Mouse (Mus musculus) liver, embryonic 11.5 days (tissue): Measurements from ENCODE around the gene Ropn1l. TPM values are rescaled to one million over a fixed set of nuclear protein-coding genes. Genes with fewer than 3 reads are reported as not detected.
A peak's percentile ranks its signal among the peaks of the same experiment; 100 is the strongest.

Experiments
- ATAC-seq: fragments of 200-750 bp; cut with Nextera tagmentation; replicated peaks from 2 replicates; pipeline ENCODE4 v1.8.0; 2017; ENCODE audit warnings: moderate number of reproducible peaks, mild to moderate bottlenecking, moderate TSS enrichment, moderate library complexity; ENCODE audit not compliant: low FRiP score
- DNase-seq: peaks from one replicate; pipeline ENCODE4 v3.0.0-alpha.2; 2017; ENCODE audit warnings: low spot score
- H3K27ac ChIP-seq: fragments of 300-500 bp; sonication (generic); 2 replicates; pipeline ENCODE4 v1.5.1; 2014; ENCODE audit warnings: mild to moderate bottlenecking, low read depth, low read length, control low read depth
- H3K27me3 ChIP-seq: fragments of 300-500 bp; sonication (generic); replicated peaks from 2 replicates; pipeline ENCODE4 v1.6.1; 2014; ENCODE audit warnings: low read length, mixed read lengths; ENCODE audit not compliant: control insufficient read depth, insufficient read depth
- H3K36me3 ChIP-seq: fragments of 300-500 bp; sonication (generic); 2 replicates; pipeline ENCODE4 v1.6.1; 2014; ENCODE audit warnings: mild to moderate bottlenecking, low read length, moderate library complexity, mixed read lengths; ENCODE audit not compliant: control insufficient read depth, insufficient read depth
- H3K4me1 ChIP-seq: fragments of 300-500 bp; sonication (generic); replicated peaks from 2 replicates; pipeline ENCODE4 v1.6.1; 2014; ENCODE audit warnings: low read length, mixed read lengths; ENCODE audit not compliant: control insufficient read depth, insufficient read depth
- H3K4me2 ChIP-seq: fragments of 300-500 bp; sonication (generic); 2 replicates; pipeline ENCODE4 v1.6.1; 2014; ENCODE audit warnings: mild to moderate bottlenecking, control low read depth, moderate library complexity
- H3K4me3 ChIP-seq: fragments of 300-500 bp; sonication (generic); 2 replicates; pipeline ENCODE4 v1.5.1; 2014; ENCODE audit warnings: low read depth, low read length, control low read depth
- H3K9ac ChIP-seq: fragments of 300-500 bp; sonication (generic); 2 replicates; pipeline ENCODE4 v1.6.1; 2014; ENCODE audit warnings: low read depth, low read length, control low read depth
- H3K9me3 ChIP-seq: fragments of 300-500 bp; sonication (generic); 2 replicates; pipeline ENCODE4 v1.6.1; 2016; ENCODE audit warnings: low read length, inconsistent platforms, mixed read lengths; ENCODE audit not compliant: control insufficient read depth
- WGBS: fragments of 180-500 bp; shearing (Covaris S2); extraction: QIAGEN DNeasy Blood & Tissue Kit; methylation state at CpG from one replicate; pipeline ENCODE4 v1.1.7; 2014; 5-methylcytosine and 5-hydroxymethylcytosine counted together
- polyA plus RNA-seq: library from polyadenylated mRNA; unstranded; fragments of >200 nt; fragmentation: Nextera tagmentation; extraction: Ambion mirVana; gene quantifications from 2 replicates; pipeline ENCODE4 v1.2.1, GENCODE M21; 2014

Gene Ropn1l
- 3.0 and 3.1 TPM in 2 replicates for polyA plus RNA-seq

GRCm38 (mm10) chr15:31453098-31453916 is at the start of gene Ropn1l:
Ropn1l (minus strand) TSS chr15:31453737.
- H3K4me1 ChIP-seq = peaks cover 21% of the 10 kb centered on the region
- under 1% methylated on average over 57 of the region's 57 CpGs for WGBS
- H3K27ac ChIP-seq = peak within 1 kb of the TSS; percentile 65
- H3K27me3 ChIP-seq = no peaks in the 10 kb centered on the region
- H3K36me3 ChIP-seq = no peaks in the 10 kb centered on the region
- H3K9ac ChIP-seq = peak within 1 kb of the TSS; percentile 58
- H3K4me3 ChIP-seq = peak within 1 kb of the TSS; percentile 62
- ATAC-seq (peak; percentile 92), DNase-seq (peak; percentile 89)
- H3K4me2 ChIP-seq = peak within 1 kb of the TSS; percentile 81
- no peaks in the 10 kb centered on the region for H3K9me3 ChIP-seq

GRCm38 (mm10) chr15:31502996-31503395 is 49.5 kb upstream of the Ropn1l start:
- no peak overlapping the region for H3K4me2 ChIP-seq
- no peaks in the 10 kb centered on the region for H3K27me3 ChIP-seq
- WGBS = 91% methylated on average over 4 of the region's 4 CpGs
- no peaks in the 10 kb centered on the region for H3K9me3 ChIP-seq
- H3K9ac ChIP-seq = no peak overlapping the region
- peaks cover 4% of the 10 kb centered on the region; the same call in 1 of the 2 replicates for H3K4me1 ChIP-seq
- no peak overlapping the region for H3K4me3 ChIP-seq
- peaks cover 10% of the 10 kb centered on the region for H3K36me3 ChIP-seq
- no peak overlapping the region for H3K27ac ChIP-seq
- no peak for ATAC-seq
- no peak for DNase-seq

DNA sequence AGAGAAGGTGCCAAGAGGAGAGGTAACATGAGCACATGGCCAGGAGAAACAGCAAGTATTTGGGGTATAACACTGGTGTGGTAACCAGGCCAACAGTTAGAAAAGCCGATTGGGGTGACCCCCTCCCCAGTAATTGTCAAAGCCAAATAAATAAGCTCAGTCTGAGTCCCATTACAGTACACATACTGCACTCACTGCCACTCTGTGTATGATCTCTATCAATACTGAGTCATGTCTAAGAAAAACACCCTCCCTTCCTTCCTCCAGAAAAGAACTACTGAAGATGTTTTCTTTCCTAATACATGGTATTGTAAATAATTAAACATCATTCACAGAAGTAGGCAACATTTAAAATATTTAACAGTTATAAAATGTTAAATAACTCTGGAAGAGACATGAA is 48.8 kb upstream of the Ropn1l start:
- H3K4me1 ChIP-seq = peaks cover 4% of the 10 kb centered on the region; the same call in 1 of the 2 replicates
- H3K9ac ChIP-seq = no peak overlapping the region
- H3K27ac ChIP-seq = no peak overlapping the region
- H3K27me3 ChIP-seq = no peaks in the 10 kb centered on the region
- H3K4me2 ChIP-seq = no peak overlapping the region
- 74% methylated on average over 1 of the region's 1 CpGs for WGBS
- ATAC-seq (no peak), DNase-seq (no peak)
- peaks cover 16% of the 10 kb centered on the region for H3K36me3 ChIP-seq
- H3K9me3 ChIP-seq = no peaks in the 10 kb centered on the region
- H3K4me3 ChIP-seq = no peak overlapping the region

DNA sequence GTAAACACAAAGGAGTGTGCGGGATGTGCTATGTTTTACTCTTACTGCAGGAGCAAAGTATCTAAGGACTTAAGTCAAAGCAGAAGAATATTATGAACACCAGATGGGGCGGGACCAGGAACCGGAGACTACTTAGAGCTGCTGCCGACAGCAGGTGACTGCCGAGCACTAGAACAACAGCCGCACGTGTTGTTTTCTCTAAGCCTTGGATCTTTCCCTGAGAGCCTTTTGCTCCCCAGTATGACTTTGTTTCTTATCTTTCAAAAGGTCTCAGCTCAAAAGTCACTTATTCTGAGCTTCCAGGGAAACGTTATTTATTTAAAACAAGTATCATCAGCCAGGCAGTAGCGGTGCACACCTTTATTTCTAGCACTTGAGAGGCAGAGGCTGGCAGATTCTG is 41.3 kb upstream of the Ropn1l start:
- Histone ChIP-seq H3K27ac (no peak overlapping the region), H3K4me1 (no peaks in the 10 kb centered on the region), H3K27me3 (no peaks in the 10 kb centered on the region), H3K4me3 (no peak overlapping the region), H3K36me3 (peaks cover 34% of the 10 kb centered on the region), H3K9ac (no peak overlapping the region), H3K9me3 (no peaks in the 10 kb centered on the region), H3K4me2 (no peak overlapping the region)
- no peak for ATAC-seq
- DNase-seq = no peak
- WGBS = 95% methylated on average over 9 of the region's 9 CpGs

DNA sequence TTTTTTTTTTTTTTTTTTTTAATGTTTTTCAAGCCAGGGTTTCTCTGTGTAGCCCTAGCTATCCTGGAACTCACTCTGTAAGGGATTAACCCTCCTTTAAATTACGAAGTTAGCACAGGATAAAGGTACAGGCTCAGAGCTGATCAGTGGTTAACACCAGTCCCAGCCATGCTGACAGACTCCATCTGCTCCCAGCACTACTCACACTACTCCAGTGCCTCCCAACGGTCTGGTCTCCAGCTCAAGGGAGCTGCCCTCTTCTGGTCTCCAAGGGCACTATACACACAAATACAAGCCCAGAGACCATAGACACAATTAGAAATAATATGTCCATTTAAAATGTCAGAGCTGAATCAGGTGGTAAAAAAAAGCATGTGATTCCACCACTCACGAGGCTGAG is 40.8 kb upstream of the Ropn1l start:
- H3K9ac ChIP-seq = no peak overlapping the region
- DNase-seq = no peak
- H3K4me3 ChIP-seq = no peak overlapping the region
- peaks cover 34% of the 10 kb centered on the region for H3K36me3 ChIP-seq
- WGBS = 83% methylated on average over 3 of the region's 3 CpGs
- no peak overlapping the region for H3K27ac ChIP-seq
- H3K4me1 ChIP-seq = no peaks in the 10 kb centered on the region
- H3K27me3 ChIP-seq = no peaks in the 10 kb centered on the region
- ATAC-seq = no peak
- no peaks in the 10 kb centered on the region for H3K9me3 ChIP-seq
- H3K4me2 ChIP-seq = no peak overlapping the region

- 90% methylated on average over 2 of the region's 2 CpGs for WGBS
- peaks cover 11% of the 10 kb centered on the region; the same call in 1 of the 2 replicates for H3K36me3 ChIP-seq
- H3K27me3 ChIP-seq = no peaks in the 10 kb centered on the region
- H3K4me3 ChIP-seq = no peak overlapping the region
- H3K9me3 ChIP-seq = no peaks in the 10 kb centered on the region
- H3K4me2 ChIP-seq = no peak overlapping the region
- no peaks in the 10 kb centered on the region for H3K4me1 ChIP-seq
- no peak for DNase-seq
- ATAC-seq = no peak
- no peak overlapping the region for H3K27ac ChIP-seq
- no peak overlapping the region for H3K9ac ChIP-seq
These were observed 33.9 kb upstream of the Ropn1l start for GRCm38 (mm10) chr15:31487407-31487806.

- DNase-seq = no peak
- no peaks in the 10 kb centered on the region for H3K9me3 ChIP-seq
- H3K27ac ChIP-seq = no peak overlapping the region
- H3K27me3 ChIP-seq = no peaks in the 10 kb centered on the region
- H3K4me2 ChIP-seq = no peak overlapping the region
- H3K4me1 ChIP-seq = no peaks in the 10 kb centered on the region
- no peak for ATAC-seq
- 93% methylated on average over 1 of the region's 1 CpGs for WGBS
- no peak overlapping the region for H3K4me3 ChIP-seq
- H3K9ac ChIP-seq = no peak overlapping the region
- H3K36me3 ChIP-seq = peaks cover 14% of the 10 kb centered on the region
These were observed 23.1 kb upstream of the Ropn1l start for GRCm38 (mm10) chr15:31476678-31477077.

DNA sequence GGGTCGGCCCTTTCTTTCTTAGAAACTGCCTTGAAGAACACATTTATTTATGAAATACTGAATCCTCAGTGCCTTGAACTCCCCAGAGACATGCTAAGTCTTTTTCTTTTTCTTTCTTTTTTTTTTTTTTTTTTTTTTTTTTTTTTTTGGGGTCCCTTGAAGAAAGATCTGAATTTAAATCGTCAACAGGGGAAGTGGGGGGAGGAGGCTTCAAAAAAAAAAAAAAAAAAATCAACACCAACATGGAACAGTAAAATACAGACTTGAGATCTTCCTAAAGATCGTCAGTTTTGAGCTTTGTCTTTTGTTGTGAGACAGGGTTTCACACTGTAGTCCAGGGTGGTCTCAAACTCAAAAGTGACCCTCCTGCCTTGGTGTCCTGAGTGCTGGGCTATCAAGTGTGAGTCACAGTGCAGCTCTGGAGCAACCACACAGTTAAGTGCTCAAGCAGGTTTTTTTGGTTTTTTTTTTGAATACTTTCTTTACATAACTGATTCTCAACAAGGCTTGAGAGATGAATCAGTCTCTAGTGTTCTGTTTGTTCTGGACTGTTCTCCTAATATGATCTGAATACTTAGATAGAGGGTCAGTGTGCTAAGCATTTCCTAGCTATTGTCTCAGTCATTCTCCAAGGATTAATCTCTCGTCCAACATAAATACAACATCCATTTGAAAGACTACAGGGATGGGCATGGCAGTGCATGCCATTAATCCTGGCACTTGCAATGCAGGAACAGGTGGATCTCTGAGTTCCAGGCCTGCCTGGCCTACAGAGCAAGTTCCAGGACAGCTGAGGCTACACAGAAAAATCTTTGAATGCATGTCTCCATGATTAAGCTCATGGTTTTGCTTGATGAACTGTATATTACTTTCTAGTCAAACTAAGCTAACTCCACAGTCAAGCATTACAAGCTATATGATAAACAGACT is 19.4 kb upstream of the Ropn1l start:
- 80% methylated on average over 4 of the region's 4 CpGs for WGBS
- Histone ChIP-seq H3K36me3 (peaks cover 9% of the 10 kb centered on the region; the same call in 1 of the 2 replicates), H3K9ac (no peak overlapping the region), H3K27me3 (no peaks in the 10 kb centered on the region), H3K9me3 (no peaks in the 10 kb centered on the region), H3K4me1 (no peaks in the 10 kb centered on the region), H3K4me3 (no peak overlapping the region), H3K27ac (no peak overlapping the region), H3K4me2 (no peak overlapping the region)
- no peak for ATAC-seq
- no peak for DNase-seq
